Mouse (Mus musculus) embryonic facial prominence, embryonic 15.5 days (tissue): ENCODE data around the gene Gm17364. TPM values are rescaled to one million over a fixed set of nuclear protein-coding genes. Genes with fewer than 3 reads are reported as not detected.

Experiments
- ATAC-seq: fragments of 200-750 bp; cut with Nextera tagmentation; 2 replicates; pipeline ENCODE4 v1.8.0; 2017; ENCODE audit warnings: low read depth, moderate TSS enrichment; ENCODE audit not compliant: insufficient number of reproducible peaks, low FRiP score, low TSS enrichment
- H3K27ac ChIP-seq: fragments of 300-500 bp; sonication (generic); replicated peaks from 2 replicates; pipeline ENCODE4 v1.5.1; 2015; ENCODE audit warnings: mild to moderate bottlenecking, inconsistent platforms
- H3K27me3 ChIP-seq: fragments of 300-500 bp; sonication (generic); 2 replicates; pipeline ENCODE4 v1.6.1; 2015; ENCODE audit warnings: inconsistent platforms
- H3K36me3 ChIP-seq: fragments of 300-500 bp; sonication (generic); 2 replicates; pipeline ENCODE4 v1.6.1; 2015; ENCODE audit warnings: mild to moderate bottlenecking, inconsistent platforms
- H3K4me1 ChIP-seq: fragments of 300-500 bp; sonication (generic); 2 replicates; pipeline ENCODE4 v1.6.1; 2015; ENCODE audit warnings: inconsistent platforms
- H3K4me2 ChIP-seq: fragments of 300-500 bp; sonication (generic); replicated peaks from 2 replicates; pipeline ENCODE4 v1.6.1; 2015; ENCODE audit warnings: mild to moderate bottlenecking, inconsistent platforms
- H3K4me3 ChIP-seq: fragments of 300-500 bp; sonication (generic); replicated peaks from 2 replicates; pipeline ENCODE4 v1.5.1; 2015; ENCODE audit warnings: mild to moderate bottlenecking, inconsistent platforms
- H3K9ac ChIP-seq: fragments of 300-500 bp; sonication (generic); 2 replicates; pipeline ENCODE4 v1.6.1; 2015; ENCODE audit warnings: inconsistent platforms
- H3K9me3 ChIP-seq: fragments of 300-500 bp; sonication (generic); replicated peaks from 2 replicates; pipeline ENCODE4 v1.6.1; 2016; ENCODE audit warnings: inconsistent platforms
- WGBS: fragments of 180-500 bp; shearing (Covaris S2); methylation state at CpG from one replicate; pipeline ENCODE4 v1.1.7; 2015; 5-methylcytosine and 5-hydroxymethylcytosine counted together
- polyA plus RNA-seq: library from polyadenylated mRNA; unstranded; fragments of >200 nt; fragmentation: Nextera tagmentation; extraction: Ambion mirVana; gene quantifications from 2 replicates; pipeline ENCODE4 v1.2.1, GENCODE M21; 2015

Gene Gm17364
- polyA plus RNA-seq, 1 experiment from 2014 or later: not detected

GRCm38 (mm10) chr13:41233241-41233640, 40.5 kb downstream of the Gm17364 start:
- 86% methylated on average over 7 of the region's 7 CpGs for WGBS
- H3K36me3 ChIP-seq: no peaks in the 10 kb centered on the region
- no peak overlapping the region for H3K4me2 ChIP-seq
- no peaks in the 10 kb centered on the region for H3K9me3 ChIP-seq
- no peak overlapping the region for H3K4me3 ChIP-seq
- ATAC-seq: no peak
- H3K9ac ChIP-seq: no peak overlapping the region
- H3K4me1 ChIP-seq: no peaks in the 10 kb centered on the region
- H3K27me3 ChIP-seq: no peaks in the 10 kb centered on the region
- no peak overlapping the region for H3K27ac ChIP-seq

GRCm38 (mm10) chr13:41232209-41232608, 41.6 kb downstream of the Gm17364 start:
- WGBS: 91% methylated on average over 15 of the region's 15 CpGs

GRCm38 (mm10) chr13:41231389-41231983, 42.3 kb downstream of the Gm17364 start:
- 83% methylated on average over 12 of the region's 12 CpGs for WGBS
- no peaks in the 10 kb centered on the region for H3K27me3 ChIP-seq
- ATAC-seq: no peak

More at GRCm38 (mm10) chr13:41232209-41232608, 41.6 kb downstream of the Gm17364 start:
- Histone ChIP-seq H3K4me3 (no peak overlapping the region), H3K9me3 (no peaks in the 10 kb centered on the region), H3K27me3 (no peaks in the 10 kb centered on the region), H3K36me3 (no peaks in the 10 kb centered on the region), H3K9ac (no peak overlapping the region), H3K4me2 (no peak overlapping the region), H3K27ac (no peak overlapping the region), H3K4me1 (no peaks in the 10 kb centered on the region)
- no peak for ATAC-seq

GRCm38 (mm10) chr13:41230256-41230655, 43.5 kb downstream of the Gm17364 start:
- WGBS: 83% methylated on average over 5 of the region's 5 CpGs
- no peaks in the 10 kb centered on the region for H3K27me3 ChIP-seq
- H3K27ac ChIP-seq: no peak overlapping the region
- no peaks in the 10 kb centered on the region for H3K36me3 ChIP-seq
- no peak overlapping the region for H3K9ac ChIP-seq
- ATAC-seq: no peak
- no peak overlapping the region for H3K4me2 ChIP-seq
- no peaks in the 10 kb centered on the region for H3K4me1 ChIP-seq
- H3K4me3 ChIP-seq: no peak overlapping the region
- H3K9me3 ChIP-seq: no peaks in the 10 kb centered on the region

More at GRCm38 (mm10) chr13:41231389-41231983, 42.3 kb downstream of the Gm17364 start:
- Histone ChIP-seq H3K9me3 (no peaks in the 10 kb centered on the region), H3K4me3 (no peak overlapping the region), H3K4me1 (no peaks in the 10 kb centered on the region), H3K27ac (no peak overlapping the region), H3K4me2 (no peak overlapping the region), H3K36me3 (no peaks in the 10 kb centered on the region), H3K9ac (no peak overlapping the region)

- H3K36me3 ChIP-seq: no peaks in the 10 kb centered on the region
- H3K4me3 ChIP-seq: no peak overlapping the region
- H3K4me2 ChIP-seq: no peak overlapping the region
- WGBS: 87% methylated on average over 5 of the region's 5 CpGs
- no peaks in the 10 kb centered on the region for H3K4me1 ChIP-seq
- H3K9ac ChIP-seq: no peak overlapping the region
- H3K27ac ChIP-seq: no peak overlapping the region
- H3K27me3 ChIP-seq: no peaks in the 10 kb centered on the region
- ATAC-seq: no peak
- no peaks in the 10 kb centered on the region for H3K9me3 ChIP-seq
These were observed 45.7 kb downstream of the Gm17364 start for GRCm38 (mm10) chr13:41228060-41228459.

GRCm38 (mm10) chr13:41226513-41226912, 47.3 kb downstream of the Gm17364 start:
- no peak overlapping the region for H3K27ac ChIP-seq
- 72% methylated on average over 5 of the region's 5 CpGs for WGBS
- H3K4me1 ChIP-seq: no peaks in the 10 kb centered on the region
- H3K4me3 ChIP-seq: no peak overlapping the region
- H3K9ac ChIP-seq: no peak overlapping the region
- no peaks in the 10 kb centered on the region for H3K36me3 ChIP-seq
- no peaks in the 10 kb centered on the region; the same call in 1 of the 2 replicates for H3K9me3 ChIP-seq
- H3K4me2 ChIP-seq: no peak overlapping the region
- no peak for ATAC-seq
- no peaks in the 10 kb centered on the region for H3K27me3 ChIP-seq

Other genes with a start within 250 kb of the Gm17364 start
- 1.7 and 3.8 TPM in 2 replicates for gene Mak, start 194.3 kb downstream of the Gm17364 start, polyA plus RNA-seq
- 0.14 TPM in 1 of 2 replicates, not detected in the other for gene Gcm2, start 162.9 kb downstream of the Gm17364 start, polyA plus RNA-seq
- gene Sycp2l, start 159.7 kb downstream of the Gm17364 start, polyA plus RNA-seq: not detected in 2 replicates
- 3.0 and 4.1 TPM in 2 replicates for gene Elovl2, start 53.6 kb downstream of the Gm17364 start, polyA plus RNA-seq
- gene Smim13, start 24.1 kb downstream of the Gm17364 start, polyA plus RNA-seq: 16.1 and 16.2 TPM in 2 replicates
- gene Nedd9, start 213.4 kb upstream of the Gm17364 start, polyA plus RNA-seq: 32.3 and 32.5 TPM in 2 replicates